Mouse (Mus musculus): Measurements from ENCODE around the gene Sh2b3. TPM values are rescaled to one million over a fixed set of nuclear protein-coding genes. Genes with fewer than 3 reads are reported as not detected.

The Sh2b3 gene
- total and polyA plus RNA-seq, 2 experiments from 2014 or later, result 6.6 to 24.7 TPM

DNA sequence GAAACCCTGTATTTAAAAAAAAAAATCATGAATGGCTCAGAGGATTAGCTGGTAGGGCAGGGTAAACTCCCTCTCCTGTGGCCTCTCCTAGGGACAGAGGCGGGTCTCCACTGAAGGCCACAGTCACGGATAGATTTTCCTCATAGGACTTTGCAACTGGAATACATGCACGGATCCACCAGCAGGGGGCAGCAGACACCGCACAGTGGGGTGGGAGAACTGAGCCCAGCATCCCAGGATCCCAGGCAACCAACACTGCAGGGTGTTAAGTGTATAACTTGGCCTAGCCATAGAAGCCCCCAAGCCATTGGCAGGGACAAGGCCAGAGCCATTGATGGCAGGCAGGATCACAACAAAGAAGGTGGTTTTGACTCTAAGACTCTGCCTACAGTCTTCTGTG, 34.7 kb upstream of the Sh2b3 start:
- no peak overlapping the region for H3K9ac ChIP-seq (replicated peaks; ENCODE audit: low read length)
- no peaks in the 10 kb centered on the region for H3K9me3 ChIP-seq (ENCODE audit: low read length)
- DNase-seq (ENCODE audit: low spot score), result peak; percentile 91
- no peak overlapping the region for H3K27ac ChIP-seq
- peak; percentile 99 for TF ChIP-seq CTCF (IDR thresholded peaks at IDR 0.05; ENCODE audit: low read depth)
- peaks cover 5% of the 10 kb centered on the region; the same call in 1 of the 2 replicates for H3K36me3 ChIP-seq (ENCODE audit: insufficient read depth, low read length)
- ATAC-seq, result peak; percentile 57
- no peak overlapping the region for H3K4me3 ChIP-seq (ENCODE audit: low read length)
- H3K4me2 ChIP-seq (ENCODE audit: low read depth, low read length), result no peak overlapping the region
- H3K27me3 ChIP-seq (ENCODE audit: insufficient read depth, low read length), result no peaks in the 10 kb centered on the region
- H3K4me1 ChIP-seq (ENCODE audit: insufficient read depth, low read length), result no peaks in the 10 kb centered on the region
- 12% methylated on average over 4 of the region's 4 CpGs for WGBS

DNA sequence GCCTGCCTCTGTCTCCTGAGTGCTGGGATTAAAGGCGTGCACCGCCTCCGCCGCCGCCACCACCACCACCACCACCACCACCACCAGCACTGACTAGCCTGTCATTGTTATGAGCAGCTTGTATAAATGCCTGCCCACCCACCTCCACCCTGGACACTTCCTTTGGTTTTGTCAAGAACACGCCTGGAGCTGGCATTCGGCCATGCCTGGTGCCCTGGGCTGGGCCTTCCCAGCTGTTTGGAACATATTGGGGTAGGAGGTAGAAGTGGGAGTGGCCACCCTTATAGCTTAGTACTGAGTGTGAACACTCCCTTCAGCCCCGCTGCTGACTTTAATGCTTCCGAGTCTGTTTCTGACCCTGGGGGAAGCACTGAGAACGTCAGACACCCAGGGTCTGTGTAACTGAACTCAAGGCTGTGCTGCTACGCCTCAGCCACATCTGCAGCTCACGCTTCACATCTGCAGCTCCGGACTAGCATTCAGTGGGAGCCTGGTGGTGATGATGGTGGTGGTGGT, 34.1 kb upstream of the Sh2b3 start:
- Histone ChIP-seq H3K9ac (replicated peaks; ENCODE audit: low read length) (no peak overlapping the region), H3K9me3 (ENCODE audit: low read length) (no peaks in the 10 kb centered on the region), H3K36me3 (ENCODE audit: insufficient read depth, low read length) (peaks cover 5% of the 10 kb centered on the region; the same call in 1 of the 2 replicates), H3K27me3 (ENCODE audit: insufficient read depth, low read length) (no peaks in the 10 kb centered on the region), H3K4me1 (ENCODE audit: insufficient read depth, low read length) (no peaks in the 10 kb centered on the region), H3K27ac (no peak overlapping the region), H3K4me2 (ENCODE audit: low read depth, low read length) (no peak overlapping the region), H3K4me3 (ENCODE audit: low read length) (no peak overlapping the region)
- TF ChIP-seq CTCF (IDR thresholded peaks at IDR 0.05; ENCODE audit: low read depth), result no peak
- ATAC-seq (no peak), DNase-seq (ENCODE audit: low spot score) (no peak)
- WGBS, result 85% methylated on average over 13 of the region's 13 CpGs

DNA sequence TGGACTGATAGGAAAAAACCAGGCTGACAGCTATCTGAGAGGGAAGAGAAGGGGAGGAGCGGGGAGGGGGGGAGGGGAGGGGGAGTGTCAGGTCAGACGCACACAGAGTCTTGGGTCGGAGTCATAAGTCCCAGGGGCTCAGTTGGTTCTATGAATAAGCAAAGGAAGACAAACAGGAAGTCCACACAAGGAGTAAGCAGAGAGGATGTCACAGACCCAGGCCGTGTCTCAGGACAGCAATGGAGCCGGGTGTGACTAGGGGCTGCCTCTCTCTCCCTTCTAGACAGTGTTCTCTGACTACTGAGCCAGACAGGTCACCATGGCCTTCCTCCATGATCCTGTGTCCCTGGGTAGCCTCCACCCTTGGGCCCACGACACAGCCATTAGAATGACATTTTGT, 33.4 kb upstream of the Sh2b3 start:
- Histone ChIP-seq H3K4me2 (ENCODE audit: low read depth, low read length) (no peak overlapping the region), H3K27me3 (ENCODE audit: insufficient read depth, low read length) (no peaks in the 10 kb centered on the region), H3K9me3 (ENCODE audit: low read length) (no peaks in the 10 kb centered on the region), H3K4me1 (ENCODE audit: insufficient read depth, low read length) (no peaks in the 10 kb centered on the region), H3K36me3 (ENCODE audit: insufficient read depth, low read length) (peaks cover 5% of the 10 kb centered on the region; the same call in 1 of the 2 replicates), H3K9ac (replicated peaks; ENCODE audit: low read length) (no peak overlapping the region), H3K27ac (no peak overlapping the region), H3K4me3 (ENCODE audit: low read length) (no peak overlapping the region)
- 80% methylated on average over 6 of the region's 6 CpGs for WGBS
- TF ChIP-seq CTCF (IDR thresholded peaks at IDR 0.05; ENCODE audit: low read depth), result no peak
- no peak for DNase-seq (ENCODE audit: low spot score)
- ATAC-seq, result no peak

DNA sequence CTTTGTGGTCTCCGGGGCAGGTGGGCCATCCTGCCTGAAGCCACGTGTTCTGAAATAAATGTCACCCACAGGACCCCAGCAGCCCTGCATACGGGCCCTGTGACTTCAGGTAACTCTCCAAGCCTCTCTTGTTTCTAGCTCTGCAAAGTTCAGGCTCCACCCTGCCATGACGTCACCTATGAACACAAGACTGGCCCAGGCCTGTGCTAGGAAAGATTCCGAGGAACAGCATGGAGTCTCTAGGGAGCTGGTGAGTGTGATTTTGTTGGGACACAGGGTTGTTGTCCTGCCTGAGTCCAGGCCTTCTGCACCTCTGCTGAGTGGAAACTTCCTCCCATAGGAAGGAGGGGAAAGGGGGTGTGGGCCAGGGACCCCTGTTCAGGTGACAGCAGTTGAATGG, 30.5 kb upstream of the Sh2b3 start:
- Histone ChIP-seq H3K4me3 (ENCODE audit: low read length) (no peak overlapping the region), H3K4me2 (ENCODE audit: low read depth, low read length) (no peak overlapping the region), H3K36me3 (ENCODE audit: insufficient read depth, low read length) (peaks cover 5% of the 10 kb centered on the region; the same call in 1 of the 2 replicates), H3K9me3 (ENCODE audit: low read length) (no peaks in the 10 kb centered on the region), H3K4me1 (ENCODE audit: insufficient read depth, low read length) (no peaks in the 10 kb centered on the region), H3K27me3 (ENCODE audit: insufficient read depth, low read length) (no peaks in the 10 kb centered on the region), H3K27ac (no peak overlapping the region), H3K9ac (replicated peaks; ENCODE audit: low read length) (no peak overlapping the region)
- 76% methylated on average over 5 of the region's 5 CpGs for WGBS
- TF ChIP-seq CTCF (IDR thresholded peaks at IDR 0.05; ENCODE audit: low read depth), result no peak
- DNase-seq (ENCODE audit: low spot score) (no peak), ATAC-seq (no peak)

DNA sequence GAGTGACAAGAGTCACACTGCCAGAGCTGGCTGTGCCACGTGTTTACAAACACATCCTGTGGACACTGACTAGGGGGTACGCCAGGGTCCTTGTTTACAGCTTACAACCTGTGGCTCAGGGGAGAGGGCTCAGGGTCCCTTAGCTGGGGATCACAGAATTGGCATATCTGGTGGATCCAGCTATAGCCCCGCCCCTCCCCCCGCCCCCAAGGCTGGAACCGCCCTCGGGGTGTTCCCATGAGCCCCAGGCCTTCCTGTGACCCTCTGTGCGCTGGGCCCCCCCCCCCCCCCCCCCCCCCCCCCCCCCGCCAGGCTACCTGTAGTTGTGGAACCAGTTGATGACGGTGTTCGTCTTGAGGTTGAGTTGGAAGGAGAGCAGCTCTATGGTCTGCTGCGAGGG, 26.9 kb upstream of the Sh2b3 start:
- ATAC-seq (no peak), DNase-seq (ENCODE audit: low spot score) (no peak)
- no peaks in the 10 kb centered on the region for H3K27me3 ChIP-seq (ENCODE audit: insufficient read depth, low read length)
- no peak overlapping the region for H3K4me3 ChIP-seq (ENCODE audit: low read length)
- H3K9ac ChIP-seq (replicated peaks; ENCODE audit: low read length), result no peak overlapping the region
- H3K4me2 ChIP-seq (ENCODE audit: low read depth, low read length), result no peak overlapping the region
- H3K27ac ChIP-seq, result no peak overlapping the region
- H3K4me1 ChIP-seq (ENCODE audit: insufficient read depth, low read length), result no peaks in the 10 kb centered on the region
- H3K36me3 ChIP-seq (ENCODE audit: insufficient read depth, low read length), result peaks cover 12% of the 10 kb centered on the region; the same call in 1 of the 2 replicates
- no peak for TF ChIP-seq CTCF (IDR thresholded peaks at IDR 0.05; ENCODE audit: low read depth)
- WGBS, result 17% methylated on average over 10 of the region's 11 CpGs
- 0 out of 2 replicates have a peak, but pooled peaks cover 5% of the 10 kb centered on the region for H3K9me3 ChIP-seq (ENCODE audit: low read length)

DNA sequence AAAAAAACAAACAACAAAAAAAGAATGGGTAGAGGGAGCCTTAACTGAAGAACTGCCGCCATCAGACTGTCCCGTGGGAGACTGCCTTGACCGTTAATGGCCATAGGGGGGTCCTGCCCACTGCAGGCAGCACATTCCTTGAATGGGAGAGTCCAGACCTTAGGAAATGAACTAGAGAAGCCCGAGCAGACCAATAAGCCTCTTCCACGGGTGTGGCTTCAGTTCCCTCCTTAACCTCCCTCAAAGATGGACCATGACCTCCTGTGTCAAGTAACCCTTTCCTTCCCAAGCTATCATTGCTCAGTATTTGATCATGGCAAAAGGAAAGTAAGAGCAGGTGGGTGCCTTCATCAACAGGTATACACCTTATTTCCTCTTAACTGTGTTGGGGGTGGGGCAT, 24.5 kb upstream of the Sh2b3 start:
- TF ChIP-seq CTCF (IDR thresholded peaks at IDR 0.05; ENCODE audit: low read depth), result no peak
- Histone ChIP-seq H3K9me3 (ENCODE audit: low read length) (0 out of 2 replicates have a peak, but pooled peaks cover 5% of the 10 kb centered on the region), H3K36me3 (ENCODE audit: insufficient read depth, low read length) (peaks cover 9% of the 10 kb centered on the region; the same call in 1 of the 2 replicates), H3K9ac (replicated peaks; ENCODE audit: low read length) (no peak overlapping the region), H3K4me3 (ENCODE audit: low read length) (no peak overlapping the region), H3K27ac (no peak overlapping the region), H3K4me1 (ENCODE audit: insufficient read depth, low read length) (no peaks in the 10 kb centered on the region), H3K4me2 (ENCODE audit: low read depth, low read length) (no peak overlapping the region), H3K27me3 (ENCODE audit: insufficient read depth, low read length) (no peaks in the 10 kb centered on the region)
- DNase-seq (ENCODE audit: low spot score) (no peak), ATAC-seq (no peak)
- WGBS, result 54% methylated on average over 5 of the region's 5 CpGs

DNA sequence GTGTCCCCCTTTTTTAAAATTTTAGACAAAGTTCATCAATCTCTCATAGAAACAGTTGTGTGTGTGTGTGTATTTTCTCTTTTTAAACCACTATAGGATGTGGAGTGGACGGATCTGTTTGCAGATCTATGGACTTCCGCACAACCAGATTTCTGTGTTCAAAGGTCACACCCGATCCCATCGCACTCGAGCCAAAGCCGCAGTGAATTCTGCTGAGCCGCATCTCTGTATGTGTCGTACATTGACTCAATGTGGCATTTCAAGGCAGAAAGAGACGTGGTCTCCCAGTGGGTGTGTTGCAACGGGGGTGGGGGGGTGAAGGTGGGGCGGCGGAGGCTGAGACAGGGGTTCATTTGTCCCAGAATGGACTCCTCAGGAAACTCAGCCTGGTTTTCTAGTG, 21.0 kb upstream of the Sh2b3 start:
- no peaks in the 10 kb centered on the region for H3K27me3 ChIP-seq (ENCODE audit: insufficient read depth, low read length)
- DNase-seq (ENCODE audit: low spot score), result no peak
- H3K4me2 ChIP-seq (ENCODE audit: low read depth, low read length), result no peak overlapping the region
- no peaks in the 10 kb centered on the region for H3K4me1 ChIP-seq (ENCODE audit: insufficient read depth, low read length)
- H3K36me3 ChIP-seq (ENCODE audit: insufficient read depth, low read length), result peaks cover 15% of the 10 kb centered on the region; the same call in 1 of the 2 replicates
- 0 out of 2 replicates have a peak, but pooled peaks cover 5% of the 10 kb centered on the region for H3K9me3 ChIP-seq (ENCODE audit: low read length)
- no peak for ATAC-seq
- H3K9ac ChIP-seq (replicated peaks; ENCODE audit: low read length), result no peak overlapping the region
- no peak for TF ChIP-seq CTCF (IDR thresholded peaks at IDR 0.05; ENCODE audit: low read depth)
- 91% methylated on average over 12 of the region's 12 CpGs for WGBS
- H3K27ac ChIP-seq, result no peak overlapping the region
- H3K4me3 ChIP-seq (ENCODE audit: low read length), result no peak overlapping the region

Data from hindbrain, postnatal 0 days (tissue).